Mouse (Mus musculus) ES-Bruce4 (cell line): ENCODE measurements around the gene Sar1b. TPM values are rescaled to one million over a fixed set of nuclear protein-coding genes. Genes with fewer than 3 reads are reported as not detected.
"Not testable (repeated sequence)": the region's sequence is repeated elsewhere in the genome, so short reads cannot be mapped to it uniquely, and the experiment has no call there.

Experiments
- H3K27ac ChIP-seq: 2 replicates; pipeline ENCODE4 v1.5.1; 2012; ENCODE audit warnings: low read length, inconsistent platforms; ENCODE audit not compliant: insufficient read depth
- H3K27me3 ChIP-seq: 2 replicates; pipeline ENCODE4 v1.6.1; 2012; ENCODE audit warnings: mild to moderate bottlenecking, low read length, inconsistent platforms; ENCODE audit not compliant: control insufficient read depth, poor library complexity, insufficient read depth, severe bottlenecking
- H3K36me3 ChIP-seq: 2 replicates; pipeline ENCODE4 v1.6.1; 2012; ENCODE audit warnings: inconsistent platforms, mild to moderate bottlenecking, low read length, moderate library complexity; ENCODE audit not compliant: control insufficient read depth, poor library complexity, insufficient read depth, severe bottlenecking
- H3K4me1 ChIP-seq: one replicate; pipeline ENCODE4 v1.8.1; 2011; ENCODE audit warnings: low read length; ENCODE audit not compliant: control insufficient read depth, insufficient read depth
- H3K4me3 ChIP-seq: 2 replicates; pipeline ENCODE4 v1.5.1; 2011; ENCODE audit warnings: low read depth, mild to moderate bottlenecking, low read length
- H3K9ac ChIP-seq: 2 replicates; pipeline ENCODE4 v1.6.1; 2012; ENCODE audit warnings: low read depth, mild to moderate bottlenecking, inconsistent platforms; ENCODE audit not compliant: poor library complexity, severe bottlenecking
- H3K9me3 ChIP-seq: replicated peaks from 2 replicates; pipeline ENCODE4 v1.6.1; 2012; ENCODE audit warnings: mild to moderate bottlenecking, low read length, inconsistent platforms; ENCODE audit not compliant: control insufficient read depth, poor library complexity, insufficient read depth, severe bottlenecking
- CTCF ChIP-seq: IDR thresholded peaks from one replicate; pipeline ENCODE4 v1.8.1; 2011; ENCODE audit warnings: low read depth, low read length
- EP300 ChIP-seq: IDR thresholded peaks from 2 replicates; pipeline ENCODE4 v1.6.1; 2011; ENCODE audit warnings: low read depth, low read length; ENCODE audit not compliant: insufficient read depth
- POLR2A ChIP-seq: IDR thresholded peaks from one replicate; pipeline ENCODE4 v1.8.1; 2011; ENCODE audit warnings: low read length; ENCODE audit not compliant: insufficient read depth
- polyA plus RNA-seq: library from polyadenylated mRNA; stranded (reverse); fragments of >200 nt; gene quantifications from 2 replicates; pipeline ENCODE4 v1.2.4, GENCODE M21; 2011; ENCODE audit warnings: low read depth; ENCODE audit not compliant: missing spikeins, insufficient read depth, insufficient read length

Gene Sar1b
- 38.8 and 39.5 TPM in 2 replicates for polyA plus RNA-seq

DNA sequence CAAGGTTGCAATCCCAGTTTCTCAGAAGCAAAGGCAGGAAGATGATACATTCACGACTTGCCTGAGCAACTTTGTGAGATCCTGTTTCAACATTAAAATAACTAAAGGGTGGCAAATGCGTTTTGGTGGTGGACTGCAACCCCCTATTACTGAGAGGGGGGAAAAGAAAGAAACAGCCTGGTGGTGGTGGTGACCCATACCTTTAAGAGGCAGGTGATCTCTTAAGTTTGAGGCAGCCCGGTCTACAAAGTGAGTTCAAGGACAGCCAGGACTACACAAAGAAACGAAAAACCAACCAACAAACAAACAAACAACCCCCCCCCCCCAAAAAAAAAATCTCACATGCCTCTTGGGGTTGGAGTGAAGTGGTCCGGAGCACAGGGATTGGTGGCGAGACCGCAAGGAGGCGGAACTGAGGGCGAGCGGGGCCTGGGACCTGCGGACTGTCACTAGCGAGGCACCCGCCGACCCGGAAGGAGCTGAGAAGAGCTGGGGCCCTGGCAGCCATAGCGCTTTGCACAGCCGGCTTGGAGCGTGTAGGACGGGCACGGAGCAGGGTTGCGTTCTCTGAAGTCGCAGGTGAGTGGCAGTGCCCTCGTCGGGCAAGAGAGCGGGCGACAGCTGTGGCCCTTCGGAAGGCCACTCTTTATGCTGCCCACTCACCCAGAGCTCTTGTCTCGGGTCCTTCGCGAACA, at the start of gene Sar1b, which contains the start of gene Sec24a:
TSS of gene Sar1b (plus strand) at position 475 of the 695 bp plus-strand sequence.
TSS of gene Sec24a (minus strand) at position 422 of the 695 bp plus-strand sequence.
- Histone ChIP-seq H3K4me1 (no peaks in the 10 kb centered on the region), H3K4me3 (peak within 1 kb of the TSS; percentile 100), H3K27ac (no peak within 1 kb of the TSS), H3K9me3 (no peaks in the 10 kb centered on the region), H3K9ac (peak within 1 kb of the TSS; percentile 92), H3K27me3 (no peaks in the 10 kb centered on the region), H3K36me3 (no peaks in the 10 kb centered on the region)
- TF ChIP-seq CTCF (no peak), POLR2A (peak; percentile 55), EP300 (no peak)

DNA sequence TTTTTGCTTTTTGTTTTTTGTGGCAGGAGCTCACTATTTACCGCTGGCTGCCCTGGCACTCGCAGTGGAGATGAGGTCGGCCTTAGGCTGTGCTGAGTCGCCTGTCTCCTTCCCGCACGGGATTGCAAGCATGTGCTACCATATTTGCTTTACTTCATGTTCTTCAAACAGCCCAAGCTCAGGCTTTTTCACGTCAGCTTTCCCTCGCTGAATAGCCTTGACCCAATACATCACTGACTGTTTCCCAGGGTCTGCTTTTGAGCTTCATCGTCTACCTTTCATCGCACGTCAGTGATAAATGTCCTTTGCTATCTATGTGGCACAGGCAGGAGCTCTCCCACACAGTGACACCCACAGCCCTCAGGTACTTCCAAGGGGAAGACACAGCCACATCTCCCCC, 42.4 kb upstream of the Sar1b start:
- Histone ChIP-seq H3K27me3 (no peaks in the 10 kb centered on the region), H3K9ac (no peak overlapping the region), H3K27ac (no peak overlapping the region), H3K4me3 (no peak overlapping the region), H3K36me3 (peaks cover 15% of the 10 kb centered on the region), H3K4me1 (no peaks in the 10 kb centered on the region), H3K9me3 (no peaks in the 10 kb centered on the region)
- TF ChIP-seq POLR2A, result no peak
- TF ChIP-seq EP300, result no peak
- no peak for TF ChIP-seq CTCF

DNA sequence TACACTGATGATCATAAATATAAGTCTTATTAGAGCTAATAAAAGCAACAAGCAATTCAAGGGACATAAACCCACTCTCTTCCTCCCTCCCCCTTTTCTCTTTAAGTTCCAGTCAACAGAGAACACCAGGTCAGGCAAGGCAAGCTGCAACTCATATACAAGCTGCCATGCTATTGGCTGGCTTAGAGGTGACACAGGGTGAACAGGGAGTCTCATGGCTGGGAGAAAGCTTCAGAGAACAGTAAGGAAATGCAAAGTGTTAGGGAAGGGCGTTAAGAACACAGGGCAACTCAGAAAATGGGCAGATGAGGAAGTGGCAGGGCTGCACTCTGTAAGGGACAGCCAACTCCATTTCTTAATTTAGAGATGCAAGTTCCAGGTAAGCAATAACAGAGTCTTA, 30.6 kb upstream of the Sar1b start:
- peaks cover 23% of the 10 kb centered on the region for H3K36me3 ChIP-seq
- peaks cover 5% of the 10 kb centered on the region for H3K4me1 ChIP-seq
- H3K9me3 ChIP-seq, result no peaks in the 10 kb centered on the region
- H3K9ac ChIP-seq, result no peak overlapping the region
- H3K27me3 ChIP-seq, result no peaks in the 10 kb centered on the region
- no peak overlapping the region for H3K4me3 ChIP-seq
- peak overlapping the region; percentile 54 for H3K27ac ChIP-seq
- no peak for TF ChIP-seq POLR2A
- no peak for TF ChIP-seq CTCF
- no peak for TF ChIP-seq EP300

DNA sequence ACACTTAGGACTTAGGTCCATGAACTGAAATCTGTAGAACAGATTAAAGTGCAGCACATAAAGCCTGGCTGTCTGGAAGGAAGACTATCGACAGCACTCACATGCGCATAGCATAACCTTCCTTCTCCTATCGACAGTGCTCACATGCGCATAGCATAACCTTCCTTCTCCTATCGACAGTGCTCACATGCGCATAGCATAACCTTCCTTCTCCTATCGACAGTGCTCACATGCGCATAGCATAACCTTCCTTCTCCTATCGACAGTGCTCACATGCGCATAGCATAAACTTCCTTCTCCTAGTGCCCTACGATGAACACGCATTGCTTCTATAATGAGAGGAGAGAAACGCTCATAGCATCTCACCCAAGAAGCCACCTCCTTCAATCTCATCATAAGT, 29.3 kb upstream of the Sar1b start:
- not testable (repeated sequence) for H3K9ac ChIP-seq, H3K4me1 ChIP-seq, H3K27me3 ChIP-seq, H3K9me3 ChIP-seq, H3K27ac ChIP-seq, H3K4me3 ChIP-seq
- peak; percentile 77; the same call in 1 of the 2 replicates for TF ChIP-seq EP300
- H3K36me3 ChIP-seq, result peaks cover 22% of the 10 kb centered on the region

DNA sequence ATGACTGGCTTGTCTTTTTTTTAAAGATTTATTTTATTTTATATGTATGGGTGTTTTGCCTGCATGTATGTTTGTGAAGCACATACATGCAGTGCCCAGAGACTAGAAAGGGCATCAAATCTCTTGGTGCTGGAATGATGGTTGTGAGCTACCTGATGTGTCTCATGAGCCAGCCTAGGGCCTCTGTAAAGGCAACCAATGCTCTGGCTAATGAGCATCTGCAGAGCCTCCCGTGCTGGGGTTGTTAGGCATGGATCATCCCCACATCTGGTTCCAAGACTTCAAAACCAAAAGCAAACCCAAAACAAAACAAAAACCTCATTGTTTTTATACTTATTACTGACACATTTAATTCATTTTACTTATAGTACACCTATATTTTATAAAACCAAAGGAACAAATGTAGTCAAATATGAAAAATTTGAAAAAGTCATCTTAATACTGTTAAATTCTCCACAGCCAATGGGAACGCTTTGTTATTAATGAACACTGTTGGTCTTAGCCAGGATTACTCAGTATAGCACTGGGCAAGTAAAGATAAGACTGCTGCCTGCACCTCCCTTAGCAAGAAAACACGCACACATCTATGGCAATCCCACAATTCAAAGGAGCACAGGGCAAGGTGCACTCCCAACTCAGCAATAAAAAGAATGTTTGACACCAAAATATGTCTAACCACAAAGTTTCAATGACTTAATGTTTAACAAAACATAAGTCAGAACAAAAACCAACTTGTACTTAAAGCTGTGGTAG, 24.7 kb upstream of the Sar1b start:
- H3K27me3 ChIP-seq, result no peaks in the 10 kb centered on the region
- H3K9ac ChIP-seq, result no peak overlapping the region
- no peaks in the 10 kb centered on the region for H3K4me1 ChIP-seq
- no peak overlapping the region for H3K4me3 ChIP-seq
- H3K9me3 ChIP-seq, result no peaks in the 10 kb centered on the region
- H3K36me3 ChIP-seq, result peaks cover 15% of the 10 kb centered on the region
- H3K27ac ChIP-seq, result no peak overlapping the region
- TF ChIP-seq POLR2A, result no peak
- no peak for TF ChIP-seq EP300
- no peak for TF ChIP-seq CTCF

DNA sequence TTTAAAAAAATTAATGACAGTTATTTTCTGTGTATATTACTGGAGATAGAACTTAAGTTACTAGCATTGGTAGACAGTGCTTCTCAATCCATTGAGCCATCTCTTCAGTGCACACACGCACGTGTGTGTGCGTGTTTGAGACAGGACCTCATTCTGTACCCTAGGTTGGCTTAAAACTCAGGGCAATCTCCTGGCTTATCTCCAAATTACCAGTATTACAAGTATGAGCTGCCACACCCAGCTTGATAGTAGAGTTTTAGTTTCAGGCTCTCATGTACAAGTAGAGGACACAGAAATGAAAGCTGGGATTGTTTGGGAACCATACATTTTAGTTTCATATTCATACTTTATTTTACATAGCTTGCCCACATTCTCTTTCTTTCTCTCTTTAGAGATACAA, 22.8 kb upstream of the Sar1b start:
- Histone ChIP-seq H3K27ac (no peak overlapping the region), H3K4me3 (no peak overlapping the region), H3K36me3 (peaks cover 16% of the 10 kb centered on the region), H3K9ac (no peak overlapping the region), H3K9me3 (no peaks in the 10 kb centered on the region), H3K27me3 (no peaks in the 10 kb centered on the region), H3K4me1 (no peaks in the 10 kb centered on the region)
- TF ChIP-seq EP300 (no peak), POLR2A (no peak), CTCF (no peak)
